Mouse (Mus musculus) liver, embryonic 18 days (tissue): Measurements from ENCODE around the gene Ctsw. TPM values are rescaled to one million over a fixed set of nuclear protein-coding genes. Genes with fewer than 3 reads are reported as not detected.

ENCODE experiments used
- polyA plus RNA-seq: library from polyadenylated mRNA; depleted of rRNA; stranded (reverse); fragments of >200 nt; gene quantifications from 2 replicates; pipeline ENCODE4 v1.2.3, GENCODE M21; 2012; rRNA removed

Ctsw gene
- 0.58 and 0.87 TPM in 2 replicates for polyA plus RNA-seq

DNA sequence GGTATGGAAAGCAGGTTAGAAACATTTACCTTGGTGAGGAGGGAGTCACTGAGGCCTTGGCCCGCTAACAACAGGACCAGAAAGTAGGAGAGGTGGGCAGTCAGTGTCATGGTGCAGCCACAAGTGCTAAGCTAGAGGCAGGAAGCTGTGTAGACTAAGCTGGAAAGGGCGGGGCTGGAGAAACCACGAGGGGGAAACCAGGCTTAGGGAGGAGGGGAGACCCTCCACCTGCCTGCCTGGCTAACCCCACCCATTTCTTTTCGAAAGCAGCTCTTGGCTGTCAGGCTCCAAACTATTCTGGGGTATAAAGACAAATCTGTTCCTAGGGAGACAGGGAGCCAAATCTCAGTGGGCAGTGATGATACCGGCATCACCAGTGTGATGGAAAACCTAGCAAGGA, at the start of gene Ctsw:
Gene Ctsw (minus strand): TSS at position 134 of the 400 bp plus-strand sequence.

DNA sequence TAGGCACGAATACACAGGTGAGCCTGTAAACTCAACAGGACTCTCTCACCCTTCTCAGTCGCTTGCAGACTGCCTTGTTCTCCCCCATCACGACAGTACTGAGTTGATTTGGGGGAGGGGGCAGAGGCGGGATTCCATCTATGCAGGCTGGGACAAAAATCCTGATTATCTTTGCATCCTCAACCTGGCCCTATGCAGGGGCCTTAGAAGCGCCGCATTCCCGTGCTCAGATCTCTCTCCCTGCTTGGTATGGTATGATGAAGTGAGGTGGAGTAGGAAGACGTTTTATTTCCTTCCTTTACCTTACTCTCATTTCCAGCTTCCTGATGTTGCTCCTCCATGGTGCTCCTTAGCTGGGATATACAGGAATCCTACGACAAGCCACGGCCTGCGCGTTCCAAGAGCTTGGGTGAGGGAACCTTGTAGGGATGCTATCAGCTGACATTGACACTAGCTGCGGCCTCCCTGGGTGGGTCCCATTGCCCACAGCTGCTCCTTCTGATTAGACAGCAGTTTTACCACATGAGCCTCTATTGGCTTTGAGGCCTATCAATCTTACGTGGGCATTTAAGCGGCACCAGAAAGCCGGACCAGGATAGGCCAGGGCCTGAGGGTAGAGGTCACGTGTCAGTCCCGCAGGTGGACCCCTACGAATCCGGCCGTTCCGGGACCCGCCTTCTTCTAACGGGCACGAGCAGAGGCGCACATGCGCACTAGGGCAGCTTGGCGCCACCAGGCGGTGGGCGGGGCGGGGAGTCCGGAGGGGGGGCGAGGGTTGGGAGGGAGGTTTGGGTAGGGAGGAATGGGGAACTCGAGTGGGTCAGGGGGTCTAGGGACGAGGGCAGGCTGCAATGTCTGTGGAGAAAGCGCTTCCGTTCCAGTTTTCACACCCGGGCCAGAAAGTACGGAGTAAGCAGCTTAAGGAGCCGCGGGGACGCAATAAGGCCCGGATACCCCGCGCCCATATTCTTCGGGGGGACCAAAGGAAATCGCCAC, 42.0 kb upstream of the Ctsw start, which contains the start of gene Snx32:
Gene Snx32 (minus strand): TSS at position 508 of the 996 bp plus-strand sequence.

DNA sequence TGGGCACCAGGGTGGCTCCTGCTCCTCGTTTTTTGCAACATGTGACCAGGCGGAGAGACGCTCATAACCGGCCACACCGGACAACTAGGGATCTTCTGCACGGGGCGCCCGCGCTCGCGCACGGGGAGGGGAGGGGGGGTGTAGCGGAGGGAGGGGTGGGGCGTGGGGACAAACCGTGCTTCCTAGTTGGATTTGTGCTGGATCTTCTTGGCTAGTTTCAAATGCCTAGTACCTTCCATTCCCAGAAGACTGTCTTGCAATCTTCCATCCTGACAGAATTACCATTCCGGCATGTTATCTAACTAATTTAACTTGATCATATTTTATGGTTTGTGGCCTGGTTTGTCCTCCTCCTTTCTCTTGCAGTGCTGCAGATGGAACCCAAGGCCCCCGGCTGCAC, 35.4 kb upstream of the Ctsw start, which contains the start of gene 1700020D05Rik:
Gene 1700020D05Rik (minus strand): TSS at position 101 of the 400 bp plus-strand sequence.

DNA sequence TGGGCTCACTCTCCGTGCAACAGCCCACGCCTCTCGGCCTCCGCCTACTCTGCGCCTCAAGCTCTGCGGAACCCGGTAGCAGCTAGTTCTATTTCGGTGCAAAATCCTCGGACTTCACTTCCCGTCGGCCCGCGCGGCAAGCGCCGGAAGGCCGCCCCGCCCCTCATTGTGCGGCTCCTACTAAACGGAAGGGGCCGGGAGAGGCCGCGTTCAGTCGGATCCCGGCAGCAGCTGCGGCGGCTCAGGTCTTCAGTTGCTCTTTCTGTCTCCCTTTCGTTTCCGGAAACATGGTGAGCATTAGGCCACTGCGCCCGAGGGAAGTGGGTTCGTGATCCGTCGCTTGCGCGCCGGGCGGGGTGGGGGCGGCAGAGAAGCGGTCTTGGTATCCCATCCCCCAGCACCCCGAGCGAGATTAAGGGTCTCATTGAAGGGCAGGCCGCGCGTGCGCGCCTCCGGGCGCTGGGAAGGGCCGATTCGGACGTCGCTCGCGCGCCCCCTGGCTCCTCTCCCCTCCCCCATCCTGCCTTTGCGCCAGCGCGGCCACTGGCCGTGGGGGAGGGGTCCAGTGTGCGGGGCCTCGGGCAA, 22.1 kb upstream of the Ctsw start, which contains the start of gene Cfl1:
Gene Cfl1 (plus strand): TSS at position 143 of the 585 bp plus-strand sequence.

DNA sequence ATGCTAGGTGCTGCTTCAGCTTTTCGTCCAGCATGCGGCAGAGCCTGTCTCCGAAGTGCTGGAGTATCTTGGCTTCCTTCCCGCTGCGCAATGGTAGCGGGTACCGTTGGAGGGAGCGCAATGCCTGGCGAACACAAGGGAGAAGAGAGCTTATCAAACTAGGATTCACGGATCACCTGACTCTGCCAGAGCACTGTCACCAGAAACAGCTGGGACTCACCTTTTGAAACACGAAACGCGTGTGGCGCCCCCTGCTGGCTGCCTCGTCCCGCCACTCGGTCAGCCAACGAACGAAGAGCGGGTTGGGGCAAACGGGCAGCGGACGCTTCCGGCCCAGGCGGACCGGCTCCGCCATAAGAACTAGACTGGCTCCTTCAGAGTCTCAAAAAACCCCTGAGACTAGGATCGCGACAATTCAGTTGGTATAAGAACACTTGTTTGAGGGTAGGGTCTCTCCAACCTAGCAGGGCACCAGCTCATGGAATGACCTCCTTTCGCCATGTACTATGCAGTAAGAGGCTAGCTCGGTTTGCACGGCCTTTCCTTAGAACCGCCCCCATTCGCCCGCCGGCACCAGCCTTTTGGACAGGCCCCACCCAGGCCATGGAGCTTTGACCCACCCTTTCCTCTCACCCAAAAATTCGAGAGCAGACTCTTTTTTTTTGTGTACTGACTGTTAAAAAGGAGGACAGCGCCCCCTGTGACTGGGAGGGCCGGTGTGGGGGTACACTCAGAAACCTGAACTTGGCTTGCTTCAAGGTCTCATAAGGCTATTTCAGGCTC, 19.7 kb upstream of the Ctsw start, which contains the start of gene Mus81:
Gene Mus81 (minus strand): TSS at position 635 of the 783 bp plus-strand sequence.

DNA sequence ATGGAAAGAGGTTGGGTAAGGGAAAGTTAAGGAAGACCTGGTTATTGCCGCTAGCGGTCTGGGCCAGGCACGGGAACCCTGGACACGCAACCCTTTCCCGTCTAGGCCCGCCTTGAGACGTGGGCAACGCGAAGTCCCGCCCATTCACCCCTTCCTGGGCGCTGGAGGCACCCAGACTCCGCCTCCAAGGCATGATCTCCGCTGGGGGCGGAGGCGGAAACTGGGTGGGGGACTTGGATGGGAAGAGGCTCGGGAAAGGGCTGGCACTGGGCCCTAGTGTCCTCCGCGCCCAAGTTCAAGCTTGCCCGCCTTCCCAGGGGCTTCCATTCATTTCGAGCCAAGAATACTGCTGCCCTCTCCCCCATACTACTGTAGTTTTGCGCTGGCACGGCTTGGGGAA, 5.4 kb upstream of the Ctsw start, which contains the start of gene Efemp2:
Gene Efemp2 (plus strand): TSS at position 235 of the 400 bp plus-strand sequence.

DNA sequence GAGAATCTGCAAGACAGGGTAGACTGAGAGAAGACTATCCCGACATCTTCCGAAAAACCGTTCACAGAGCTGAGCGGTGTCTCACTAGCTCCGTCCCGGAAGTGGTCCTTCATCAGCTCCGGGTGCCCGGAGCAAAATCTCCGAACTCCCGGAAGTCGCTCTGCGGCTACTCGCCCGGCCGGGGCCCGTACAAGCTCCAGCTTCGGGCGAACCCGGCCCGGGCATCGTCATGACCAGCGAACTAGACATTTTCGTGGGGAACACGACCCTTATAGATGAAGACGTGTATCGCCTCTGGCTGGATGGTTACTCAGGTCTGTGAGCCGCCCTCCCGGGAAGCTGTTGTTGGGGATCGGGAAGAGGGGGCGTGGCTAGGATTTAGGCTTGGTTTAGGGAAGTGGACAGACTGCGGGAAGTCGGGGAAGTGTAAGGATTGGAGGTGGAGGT, 7.8 kb downstream of the Ctsw start, which contains the start of gene Fibp:
Gene Fibp (plus strand): TSS at position 151 of the 447 bp plus-strand sequence.

DNA sequence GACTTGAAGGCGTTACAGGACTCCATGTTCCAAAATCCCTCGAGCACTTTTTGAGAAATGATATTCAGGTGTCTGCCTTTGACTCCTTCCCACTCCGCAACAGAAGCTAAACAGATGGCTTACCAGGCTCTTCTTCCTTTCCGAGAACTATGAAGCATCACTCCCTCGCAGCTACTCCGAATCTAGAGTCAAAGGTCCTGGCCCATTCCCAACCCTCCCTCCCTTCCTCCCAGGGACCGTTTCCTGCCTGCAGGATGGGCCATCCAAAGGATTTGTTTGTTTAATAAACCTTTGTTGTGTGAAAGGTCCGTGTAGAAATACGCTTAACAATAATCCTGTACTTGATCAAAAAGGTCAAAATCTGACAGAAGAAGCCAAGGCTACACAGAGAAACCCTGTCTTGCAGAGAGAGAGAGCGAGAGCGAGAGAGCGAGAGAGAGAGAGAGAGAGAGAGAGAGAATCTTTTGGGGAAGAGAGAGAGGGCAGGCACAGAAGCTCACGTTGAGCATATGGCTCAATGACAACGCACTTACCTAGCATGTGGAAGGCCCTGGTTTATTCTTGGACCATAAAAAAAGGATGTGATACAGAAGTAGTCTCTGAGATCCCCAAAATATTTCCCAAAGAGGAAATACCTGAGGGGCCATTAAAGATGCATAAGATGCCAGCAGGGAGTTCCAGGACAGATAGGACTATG, 10.4 kb downstream of the Ctsw start, which contains the start of gene Ccdc85b:
Gene Ccdc85b (minus strand): TSS at position 149 of the 697 bp plus-strand sequence.

DNA sequence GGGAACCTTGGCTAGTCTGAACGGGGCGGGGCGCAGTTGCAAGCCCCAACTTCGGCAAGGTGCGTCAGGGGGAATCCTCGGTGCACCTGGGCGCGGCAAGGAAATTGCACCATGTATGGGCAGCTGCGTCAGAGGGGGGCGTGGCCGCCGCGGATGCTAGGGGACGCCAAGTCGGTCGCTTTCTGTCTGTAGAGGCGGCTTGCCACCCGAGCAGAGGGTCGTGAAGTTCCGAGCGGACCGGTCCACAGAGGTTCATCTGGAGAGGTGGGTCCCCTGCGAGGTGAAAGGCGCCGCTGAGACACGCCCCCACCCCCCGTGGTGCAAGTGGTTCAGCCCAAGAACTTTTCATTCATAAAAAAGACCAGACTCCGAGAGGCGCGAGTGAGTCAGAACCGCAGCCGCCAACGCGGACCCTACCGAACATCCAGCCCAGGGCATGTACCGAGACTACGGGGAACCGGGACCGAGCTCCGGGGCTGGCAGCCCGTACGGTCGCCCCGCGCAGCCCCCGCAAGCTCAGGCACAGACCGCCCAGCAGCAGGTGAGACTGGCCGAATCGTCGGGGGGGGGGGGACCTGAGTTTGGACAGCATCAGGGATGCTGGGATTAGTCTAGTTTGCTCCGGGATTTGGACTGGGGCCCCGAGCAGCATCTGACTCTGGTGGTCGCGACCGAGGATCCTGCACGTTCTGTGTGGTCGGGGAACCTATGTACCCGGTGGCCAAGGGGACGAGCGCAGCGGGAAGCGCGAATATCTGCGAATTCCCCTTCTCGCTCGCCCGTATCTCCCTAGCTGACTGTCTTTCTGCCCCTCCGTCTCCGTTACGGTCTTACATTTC, 20.6 kb downstream of the Ctsw start, which contains the start of gene Fosl1:
Gene Fosl1 (plus strand): TSS at position 33 of the 839 bp plus-strand sequence.

DNA sequence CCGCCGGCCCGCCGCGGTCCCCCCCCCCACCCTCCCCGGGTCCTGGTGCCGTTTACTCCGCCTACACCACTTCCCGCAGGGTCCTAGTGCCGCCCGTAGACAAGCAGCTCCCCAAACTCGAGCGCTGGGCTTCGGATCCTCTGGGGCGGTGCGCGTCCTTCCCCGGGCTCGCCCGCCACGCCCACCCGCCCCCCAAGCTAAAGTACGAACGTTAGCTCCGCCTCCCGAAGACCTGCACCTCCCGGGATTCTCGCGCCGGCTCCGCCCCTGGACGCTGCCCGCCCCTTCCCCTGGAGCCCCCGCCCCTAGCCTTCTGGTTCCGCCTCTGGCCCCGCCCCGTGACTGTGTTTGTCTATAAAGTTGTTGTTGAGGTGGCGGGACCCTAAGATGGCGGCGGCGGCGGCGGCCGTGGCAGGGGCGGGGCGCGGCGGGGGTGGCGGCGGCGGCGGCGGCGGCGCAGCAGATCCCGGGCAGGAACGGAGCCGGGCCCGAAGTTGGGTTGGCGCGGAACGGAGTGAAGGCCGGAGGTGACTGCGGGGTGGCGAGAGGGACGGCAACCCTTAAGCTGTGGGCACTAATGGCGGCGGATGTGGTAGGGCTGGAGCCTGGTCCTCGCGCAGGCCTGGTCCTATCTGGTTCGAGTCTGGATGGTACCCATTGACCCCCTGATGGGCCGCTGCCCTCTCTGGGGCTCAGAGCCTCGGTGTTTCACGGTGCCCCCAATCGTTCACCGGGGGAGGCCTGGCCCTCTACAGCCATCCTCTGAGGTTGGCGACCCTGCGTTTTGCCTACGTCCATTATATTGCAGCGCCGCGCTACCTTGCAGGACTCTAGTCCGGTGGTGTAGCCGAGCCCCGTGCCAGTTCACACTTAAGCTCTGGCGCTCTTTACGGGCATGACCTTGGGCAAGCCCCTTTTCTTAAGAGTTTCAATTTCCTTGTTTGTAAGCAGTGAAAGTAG, 43.2 kb downstream of the Ctsw start, which contains the start of the genes Drap1 and AI837181:
Gene Drap1 (minus strand): TSS at position 198 of the 960 bp plus-strand sequence.
Gene AI837181 (plus strand): TSS at position 363 of the 960 bp plus-strand sequence.

Other genes with a start within 250 kb of the Ctsw start
- 4.7 and 5.9 TPM in 2 replicates for gene Pacs1, start 195.4 kb downstream of the Ctsw start, polyA plus RNA-seq
- 39.5 and 46.2 TPM in 2 replicates for gene Sf3b2, start 173.1 kb downstream of the Ctsw start, polyA plus RNA-seq
- gene Gal3st3, start 170.2 kb downstream of the Ctsw start, polyA plus RNA-seq: not detected in 2 replicates
- gene Catsper1, start 132.8 kb downstream of the Ctsw start, polyA plus RNA-seq: not detected in 2 replicates
- 0.26 and 0.34 TPM in 2 replicates for gene Cst6, start 118.9 kb downstream of the Ctsw start, polyA plus RNA-seq
- 14.5 and 15.1 TPM in 2 replicates for gene Eif1ad, start 101.8 kb downstream of the Ctsw start, polyA plus RNA-seq
- 88.4 and 89.0 TPM in 2 replicates for gene Banf1, start 101.3 kb downstream of the Ctsw start, polyA plus RNA-seq
- gene Sart1, start 79.8 kb downstream of the Ctsw start, polyA plus RNA-seq: 17.2 and 21.0 TPM in 2 replicates
- gene Tsga10ip, start 66.0 kb downstream of the Ctsw start, polyA plus RNA-seq: 0.08 and 0.10 TPM in 2 replicates
- 58.1 and 59.6 TPM in 2 replicates for gene Drap1, start 43.5 kb downstream of the Ctsw start, polyA plus RNA-seq
- 18.6 TPM in 2 replicates for gene AI837181, start 43.4 kb downstream of the Ctsw start, polyA plus RNA-seq
- gene Fosl1, start 21.0 kb downstream of the Ctsw start, polyA plus RNA-seq: not detected in 2 replicates
- 1.1 and 1.2 TPM in 2 replicates for gene Ccdc85b, start 10.6 kb downstream of the Ctsw start, polyA plus RNA-seq
- 28.7 and 31.9 TPM in 2 replicates for gene Fibp, start 7.9 kb downstream of the Ctsw start, polyA plus RNA-seq
- 10.1 and 10.4 TPM in 2 replicates for gene Efemp2, start 5.4 kb upstream of the Ctsw start, polyA plus RNA-seq
- 13.3 and 13.4 TPM in 2 replicates for gene Mus81, start 19.9 kb upstream of the Ctsw start, polyA plus RNA-seq
- gene Cfl1, start 21.9 kb upstream of the Ctsw start, polyA plus RNA-seq: 367 and 388 TPM in 2 replicates
- 0.47 and 0.61 TPM in 2 replicates for gene 1700020D05Rik, start 35.3 kb upstream of the Ctsw start, polyA plus RNA-seq
- gene Snx32, start 42.0 kb upstream of the Ctsw start, polyA plus RNA-seq: 4.5 and 5.8 TPM in 2 replicates
- gene Ovol1, start 92.1 kb upstream of the Ctsw start, polyA plus RNA-seq: 0.04 and 0.05 TPM in 2 replicates
- gene Ap5b1, start 99.5 kb upstream of the Ctsw start, polyA plus RNA-seq: 2.0 and 2.5 TPM in 2 replicates
- gene Rnaseh2c, start 133.4 kb upstream of the Ctsw start, polyA plus RNA-seq: 55.8 and 61.9 TPM in 2 replicates
- gene Kat5, start 141.7 kb upstream of the Ctsw start, polyA plus RNA-seq: 23.7 and 30.7 TPM in 2 replicates
- 16.8 and 17.9 TPM in 2 replicates for gene Rela, start 169.0 kb upstream of the Ctsw start, polyA plus RNA-seq
- gene Sipa1, start 195.2 kb upstream of the Ctsw start, polyA plus RNA-seq: 21.9 and 28.0 TPM in 2 replicates
- gene Map3k11, start 220.2 kb upstream of the Ctsw start, polyA plus RNA-seq: 14.1 and 14.8 TPM in 2 replicates
- gene Pcnx3, start 220.4 kb upstream of the Ctsw start, polyA plus RNA-seq: 12.6 and 16.7 TPM in 2 replicates
- gene Kcnk7, start 235.9 kb upstream of the Ctsw start, polyA plus RNA-seq: 0.02 TPM in 2 replicates